Mouse (Mus musculus) stomach, embryonic 16.5 days (tissue): ENCODE measurements around the gene Hhipl1. TPM values are rescaled to one million over a fixed set of nuclear protein-coding genes. Genes with fewer than 3 reads are reported as not detected.

Source experiments
- ATAC-seq: fragments of 200-750 bp; cut with Nextera tagmentation; 2 replicates; pipeline ENCODE4 v1.8.0; 2017; ENCODE audit warnings: moderate number of reproducible peaks, moderate TSS enrichment; ENCODE audit not compliant: insufficient read depth, low FRiP score
- H3K27ac ChIP-seq: fragments of 300-500 bp; sonication (generic); 2 replicates; pipeline ENCODE4 v1.5.1; 2014; ENCODE audit warnings: low read length
- H3K27me3 ChIP-seq: fragments of 300-500 bp; sonication (generic); 2 replicates; pipeline ENCODE4 v1.6.1; 2014; ENCODE audit warnings: low read length, control low read depth, mixed read lengths; ENCODE audit not compliant: control insufficient read depth, insufficient read depth
- H3K36me3 ChIP-seq: fragments of 300-500 bp; sonication (generic); 2 replicates; pipeline ENCODE4 v1.6.1; 2014; ENCODE audit warnings: low read length; ENCODE audit not compliant: control insufficient read depth, insufficient read depth
- H3K4me1 ChIP-seq: fragments of 300-500 bp; sonication (generic); 2 replicates; pipeline ENCODE4 v1.6.1; 2014; ENCODE audit warnings: low read length, control low read depth, mixed read lengths; ENCODE audit not compliant: control insufficient read depth, insufficient read depth
- H3K4me2 ChIP-seq: fragments of 300-500 bp; sonication (generic); 2 replicates; pipeline ENCODE4 v1.6.1; 2014; ENCODE audit warnings: low read depth, low read length, mixed read lengths
- H3K4me3 ChIP-seq: fragments of 300-500 bp; sonication (generic); replicated peaks from 2 replicates; pipeline ENCODE4 v1.5.1; 2014; ENCODE audit warnings: mild to moderate bottlenecking, low read length
- H3K9ac ChIP-seq: fragments of 300-500 bp; sonication (generic); 2 replicates; pipeline ENCODE4 v1.6.1; 2014; ENCODE audit warnings: low read length
- H3K9me3 ChIP-seq: fragments of 300-500 bp; sonication (generic); replicated peaks from 2 replicates; pipeline ENCODE4 v1.6.1; 2016; ENCODE audit warnings: low read length, control low read depth; ENCODE audit not compliant: control insufficient read depth
- WGBS: fragments of 180-500 bp; shearing (Covaris S2); extraction: QIAGEN DNeasy Blood & Tissue Kit; methylation state at CpG from one replicate; pipeline ENCODE4 v1.1.7; 2014; 5-methylcytosine and 5-hydroxymethylcytosine counted together
- polyA plus RNA-seq: library from polyadenylated mRNA; unstranded; fragments of >200 nt; fragmentation: Nextera tagmentation; extraction: Ambion mirVana; gene quantifications from 2 replicates; pipeline ENCODE4 v1.2.1, GENCODE M21; 2015

The Hhipl1 gene
- polyA plus RNA-seq, 1 experiment from 2014 or later: 0.65 TPM

- 4% methylated on average over 5 of the region's 5 CpGs for WGBS
- Histone ChIP-seq H3K27me3 (no peaks in the 10 kb centered on the region), H3K4me1 (peaks cover 18% of the 10 kb centered on the region), H3K4me2 (no peak overlapping the region), H3K36me3 (no peaks in the 10 kb centered on the region), H3K4me3 (no peak overlapping the region), H3K9ac (no peak overlapping the region), H3K9me3 (no peaks in the 10 kb centered on the region), H3K27ac (peak overlapping the region; percentile 3; the same call in 1 of the 2 replicates)
- peak; percentile 61 for ATAC-seq
Measured at GRCm38 (mm10) chr12:108363796-108364195, 57.7 kb downstream of the Hhipl1 start.

- peak; percentile 73 for ATAC-seq
- 13% methylated on average over 3 of the region's 3 CpGs for WGBS
- no peak overlapping the region for H3K4me3 ChIP-seq
Measured at GRCm38 (mm10) chr12:108365340-108365739, 59.3 kb downstream of the Hhipl1 start.

GRCm38 (mm10) chr12:108365868-108366267 is 59.8 kb downstream of the Hhipl1 start:
- Histone ChIP-seq H3K4me2 (no peak overlapping the region), H3K4me1 (peaks cover 35% of the 10 kb centered on the region), H3K4me3 (no peak overlapping the region), H3K27me3 (no peaks in the 10 kb centered on the region), H3K27ac (peak overlapping the region; percentile 72), H3K36me3 (no peaks in the 10 kb centered on the region), H3K9me3 (no peaks in the 10 kb centered on the region), H3K9ac (no peak overlapping the region)
- 47% methylated on average over 7 of the region's 7 CpGs for WGBS
- ATAC-seq: peak; percentile 23; the same call in 1 of the 2 replicates

More at GRCm38 (mm10) chr12:108365340-108365739, 59.3 kb downstream of the Hhipl1 start:
- no peaks in the 10 kb centered on the region for H3K36me3 ChIP-seq
- 0 out of 2 replicates have a peak overlapping the region, but pooled peaks have one; percentile 28 for H3K9ac ChIP-seq
- peaks cover 29% of the 10 kb centered on the region for H3K4me1 ChIP-seq
- H3K9me3 ChIP-seq: no peaks in the 10 kb centered on the region
- peak overlapping the region; percentile 75 for H3K27ac ChIP-seq
- no peaks in the 10 kb centered on the region for H3K27me3 ChIP-seq
- no peak overlapping the region for H3K4me2 ChIP-seq

DNA sequence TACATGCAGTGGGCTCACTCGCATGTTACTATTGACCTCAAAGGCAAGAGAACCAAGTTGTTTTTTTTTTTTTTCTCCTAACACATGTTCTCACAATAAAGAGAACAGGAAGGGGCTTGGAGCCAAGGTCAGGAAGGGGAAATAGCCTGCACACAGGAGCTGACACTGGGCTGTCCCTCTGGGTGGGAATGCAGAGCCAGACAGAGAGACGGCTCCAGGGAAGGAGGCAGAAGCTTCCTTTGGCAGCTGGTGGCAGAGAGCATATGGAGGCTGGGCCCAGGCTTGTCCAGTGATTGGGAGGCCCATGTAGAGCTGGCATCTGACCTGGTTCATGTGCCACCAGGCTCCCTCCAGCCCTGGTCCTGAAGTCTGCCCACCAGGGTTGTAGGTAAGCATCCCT is 61.8 kb downstream of the Hhipl1 start:
- 68% methylated on average over 2 of the region's 2 CpGs for WGBS
- H3K4me3 ChIP-seq: no peak overlapping the region
- H3K9ac ChIP-seq: no peak overlapping the region
- H3K4me1 ChIP-seq: peaks cover 43% of the 10 kb centered on the region
- no peak overlapping the region for H3K4me2 ChIP-seq
- H3K36me3 ChIP-seq: no peaks in the 10 kb centered on the region
- H3K27me3 ChIP-seq: no peaks in the 10 kb centered on the region
- no peak for ATAC-seq
- H3K9me3 ChIP-seq: no peaks in the 10 kb centered on the region
- no peak overlapping the region for H3K27ac ChIP-seq

GRCm38 (mm10) chr12:108368921-108369320 is 62.9 kb downstream of the Hhipl1 start:
- no peaks in the 10 kb centered on the region for H3K9me3 ChIP-seq
- H3K9ac ChIP-seq: no peak overlapping the region
- WGBS: 60% methylated on average over 5 of the region's 5 CpGs
- no peak for ATAC-seq
- no peak overlapping the region for H3K27ac ChIP-seq
- H3K4me2 ChIP-seq: no peak overlapping the region
- H3K36me3 ChIP-seq: no peaks in the 10 kb centered on the region
- peaks cover 46% of the 10 kb centered on the region for H3K4me1 ChIP-seq
- no peaks in the 10 kb centered on the region for H3K27me3 ChIP-seq
- no peak overlapping the region for H3K4me3 ChIP-seq

DNA sequence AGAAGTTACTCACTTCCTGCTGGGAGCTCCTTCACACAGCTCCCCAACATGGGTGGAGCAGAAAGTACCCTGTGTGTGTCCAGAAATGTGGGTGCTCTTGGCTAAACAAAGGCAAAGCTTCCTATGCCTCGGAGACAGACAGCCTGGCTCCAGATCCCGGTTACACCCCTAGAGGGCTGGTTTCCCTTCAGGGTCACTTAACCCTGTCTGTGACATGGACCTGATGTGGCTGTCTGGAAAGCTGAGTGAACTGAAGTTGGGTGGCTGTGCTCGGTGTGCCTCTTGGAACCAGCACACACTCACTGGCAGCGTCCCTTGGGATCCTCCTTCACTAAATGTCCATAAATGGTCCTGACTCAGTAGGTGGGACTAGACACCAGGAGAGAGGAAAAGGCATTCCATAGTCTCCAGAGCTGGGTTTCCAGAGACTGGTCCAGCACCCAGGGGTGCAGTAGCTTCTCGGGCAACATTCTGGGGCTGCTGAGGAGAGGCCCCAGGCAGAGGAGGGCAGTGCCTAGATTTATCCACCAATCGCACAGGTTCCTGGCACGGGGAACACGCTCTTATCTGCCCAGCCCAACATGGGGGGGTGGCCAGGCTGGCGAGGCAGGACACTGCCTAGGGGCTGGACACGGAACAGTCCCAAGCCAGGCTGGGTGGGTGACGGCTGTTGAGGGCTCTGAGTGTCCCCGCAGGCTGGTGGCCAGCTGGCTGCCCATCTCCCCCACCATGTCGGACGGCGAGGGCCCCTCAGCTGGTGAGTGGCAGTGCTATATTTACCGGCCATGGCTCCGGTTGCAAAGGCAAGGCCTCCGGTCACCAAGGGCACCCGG is 64.7 kb downstream of the Hhipl1 start, which contains the start of gene Eml1:
Gene Eml1 (plus strand): TSS at position 362 of the 833 bp plus-strand sequence.
- WGBS: 57% methylated on average over 17 of the region's 19 CpGs
- Histone ChIP-seq H3K4me2 (peak within 1 kb of the TSS; percentile 44), H3K4me3 (peak within 1 kb of the TSS; percentile 23), H3K36me3 (no peaks in the 10 kb centered on the region), H3K9me3 (no peaks in the 10 kb centered on the region), H3K4me1 (peaks cover 38% of the 10 kb centered on the region), H3K27me3 (no peaks in the 10 kb centered on the region), H3K9ac (peak within 1 kb of the TSS; percentile 63), H3K27ac (peak within 1 kb of the TSS; percentile 90)
- ATAC-seq: peak; percentile 79

DNA sequence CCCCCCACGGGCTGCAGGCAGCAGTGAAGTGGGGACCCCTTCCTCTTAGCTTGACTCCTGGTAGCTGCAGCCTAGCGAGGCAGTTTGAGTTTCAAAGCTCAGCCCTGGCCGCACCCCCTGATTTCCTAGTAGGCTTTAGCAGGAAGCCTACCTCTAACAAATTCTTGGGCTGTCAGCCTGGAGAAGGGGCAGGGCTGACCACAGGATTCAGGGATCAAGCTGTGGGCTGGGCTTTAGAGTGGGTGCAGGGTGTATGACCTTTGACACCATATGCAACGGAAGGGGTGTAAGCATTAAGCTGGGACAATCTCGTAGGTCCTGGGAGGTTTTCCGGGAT is 65.3 kb downstream of the Hhipl1 start:
- WGBS: 49% methylated on average over 6 of the region's 6 CpGs
- H3K27me3 ChIP-seq: no peaks in the 10 kb centered on the region
- no peaks in the 10 kb centered on the region for H3K36me3 ChIP-seq
- H3K4me3 ChIP-seq: peak overlapping the region; percentile 23
- peaks cover 36% of the 10 kb centered on the region for H3K4me1 ChIP-seq
- H3K27ac ChIP-seq: peak overlapping the region; percentile 90
- H3K4me2 ChIP-seq: peak overlapping the region; percentile 44
- peak; percentile 23; the same call in 1 of the 2 replicates for ATAC-seq
- H3K9ac ChIP-seq: peak overlapping the region; percentile 63
- no peaks in the 10 kb centered on the region for H3K9me3 ChIP-seq

GRCm38 (mm10) chr12:108372241-108372640 is 66.2 kb downstream of the Hhipl1 start:
- Histone ChIP-seq H3K36me3 (no peaks in the 10 kb centered on the region), H3K4me1 (peaks cover 36% of the 10 kb centered on the region), H3K4me2 (peak overlapping the region; percentile 44; the same call in 1 of the 2 replicates), H3K27ac (peak overlapping the region; percentile 90), H3K9me3 (no peaks in the 10 kb centered on the region), H3K4me3 (peak overlapping the region; percentile 23; the same call in 1 of the 2 replicates), H3K27me3 (no peaks in the 10 kb centered on the region), H3K9ac (peak overlapping the region; percentile 51; the same call in 1 of the 2 replicates)
- 80% methylated on average over 17 of the region's 17 CpGs for WGBS
- no peak for ATAC-seq

DNA sequence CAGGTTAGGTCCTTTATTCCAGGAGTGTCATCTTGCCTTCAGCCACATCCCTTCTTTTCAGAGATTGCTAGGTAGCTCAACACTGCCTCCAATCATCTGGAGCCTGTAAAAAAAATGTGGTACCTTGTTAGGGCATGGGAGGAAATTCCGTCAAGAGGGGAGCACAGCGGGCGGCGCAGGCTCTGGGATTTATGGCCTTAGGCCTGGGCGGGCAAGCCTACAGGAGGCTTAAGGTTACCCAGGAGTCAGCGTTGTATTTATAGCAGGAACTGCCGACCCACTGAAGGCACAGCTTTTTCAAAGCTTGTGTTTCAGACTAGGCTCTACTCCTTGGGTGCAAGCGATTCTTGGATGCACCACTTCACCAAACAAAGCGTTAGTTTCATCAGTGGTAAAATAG is 67.5 kb downstream of the Hhipl1 start:
- no peak for ATAC-seq
- Histone ChIP-seq H3K9me3 (no peaks in the 10 kb centered on the region), H3K4me1 (peaks cover 36% of the 10 kb centered on the region), H3K4me3 (no peak overlapping the region), H3K27ac (peak overlapping the region; percentile 90; the same call in 1 of the 2 replicates), H3K9ac (no peak overlapping the region), H3K4me2 (no peak overlapping the region), H3K36me3 (no peaks in the 10 kb centered on the region), H3K27me3 (no peaks in the 10 kb centered on the region)
- WGBS: 66% methylated on average over 9 of the region's 9 CpGs
